Mouse (Mus musculus) hindbrain, embryonic 10.5 days (tissue): ENCODE measurements around the gene Nkain2. TPM values are rescaled to one million over a fixed set of nuclear protein-coding genes. Genes with fewer than 3 reads are reported as not detected.

ENCODE experiments used
- DNase-seq: peaks from one replicate; pipeline ENCODE4 v3.0.0-alpha.2; 2017; ENCODE audit warnings: low spot score
- H3K27ac ChIP-seq: fragments of 300-500 bp; sonication (generic); 2 replicates; pipeline ENCODE4 v1.5.1; 2016; ENCODE audit warnings: mild to moderate bottlenecking, moderate library complexity
- H3K27me3 ChIP-seq: fragments of 300-500 bp; sonication (generic); 2 replicates; pipeline ENCODE4 v1.6.1; 2016; ENCODE audit warnings: mild to moderate bottlenecking; ENCODE audit not compliant: poor library complexity, insufficient read depth, severe bottlenecking
- H3K36me3 ChIP-seq: fragments of 300-500 bp; sonication (generic); 2 replicates; pipeline ENCODE4 v1.6.1; 2016; ENCODE audit warnings: mild to moderate bottlenecking, moderate library complexity
- H3K4me1 ChIP-seq: fragments of 300-500 bp; sonication (generic); replicated peaks from 2 replicates; pipeline ENCODE4 v1.6.1; 2016; ENCODE audit warnings: mild to moderate bottlenecking
- H3K4me3 ChIP-seq: fragments of 300-500 bp; sonication (generic); 2 replicates; pipeline ENCODE4 v1.5.1; 2016; ENCODE audit warnings: mild to moderate bottlenecking, moderate library complexity
- H3K9me3 ChIP-seq: fragments of 300-500 bp; sonication (generic); 2 replicates; pipeline ENCODE4 v1.6.1; 2016; ENCODE audit warnings: mild to moderate bottlenecking, moderate library complexity
- WGBS: fragments of 180-500 bp; shearing (Covaris S2); methylation state at CpG from one replicate; pipeline ENCODE4 v1.1.7; 2016; 5-methylcytosine and 5-hydroxymethylcytosine counted together
- polyA plus RNA-seq: library from polyadenylated mRNA; unstranded; fragments of >200 nt; fragmentation: Nextera tagmentation; extraction: Ambion mirVana; gene quantifications from 2 replicates; pipeline ENCODE4 v1.2.1, GENCODE M21; 2016

The Nkain2 gene
- polyA plus RNA-seq, 1 experiment from 2014 or later = 0.65 TPM

GRCm38 (mm10) chr10:32494591-32495182 is 395.6 kb downstream of the Nkain2 start:
- Histone ChIP-seq H3K4me1 (no peaks in the 10 kb centered on the region), H3K27me3 (no peaks in the 10 kb centered on the region), H3K9me3 (no peaks in the 10 kb centered on the region), H3K4me3 (no peak overlapping the region), H3K27ac (no peak overlapping the region), H3K36me3 (no peaks in the 10 kb centered on the region)
- DNase-seq = no peak
- 82% methylated on average over 1 of the region's 1 CpGs for WGBS

- no peaks in the 10 kb centered on the region for H3K9me3 ChIP-seq
- WGBS = 71% methylated on average over 1 of the region's 1 CpGs
- H3K4me1 ChIP-seq = peaks cover 6% of the 10 kb centered on the region; the same call in 1 of the 2 replicates
- H3K27me3 ChIP-seq = no peaks in the 10 kb centered on the region
- no peak overlapping the region for H3K27ac ChIP-seq
- DNase-seq = no peak
- H3K4me3 ChIP-seq = no peak overlapping the region
- H3K36me3 ChIP-seq = no peaks in the 10 kb centered on the region
Observed at GRCm38 (mm10) chr10:32493600-32493999, 396.7 kb downstream of the Nkain2 start.

DNA sequence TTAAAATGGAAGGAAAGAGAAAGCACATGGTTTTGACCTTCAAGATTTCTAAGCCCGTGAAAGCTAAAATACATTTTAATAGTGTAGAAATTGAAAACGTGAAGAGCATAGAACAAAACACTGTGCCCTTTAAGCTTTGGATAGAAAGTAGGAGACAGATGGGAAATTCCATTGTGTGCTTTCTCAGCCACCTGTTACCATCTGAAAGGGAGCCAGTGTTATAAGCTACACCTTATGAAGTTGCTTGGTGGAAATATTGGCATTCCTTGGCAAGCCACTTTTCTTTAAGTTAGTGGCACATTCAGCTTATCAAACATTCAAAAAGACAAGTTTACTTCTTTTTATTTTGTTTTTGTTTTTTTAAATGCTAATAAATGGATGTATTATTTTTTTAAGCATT is 427.5 kb downstream of the Nkain2 start:
- H3K4me1 ChIP-seq = no peaks in the 10 kb centered on the region
- H3K9me3 ChIP-seq = no peaks in the 10 kb centered on the region
- H3K27ac ChIP-seq = no peak overlapping the region
- no peaks in the 10 kb centered on the region for H3K36me3 ChIP-seq
- no peak for DNase-seq
- H3K27me3 ChIP-seq = no peaks in the 10 kb centered on the region
- no peak overlapping the region for H3K4me3 ChIP-seq
- 81% methylated on average over 2 of the region's 2 CpGs for WGBS

DNA sequence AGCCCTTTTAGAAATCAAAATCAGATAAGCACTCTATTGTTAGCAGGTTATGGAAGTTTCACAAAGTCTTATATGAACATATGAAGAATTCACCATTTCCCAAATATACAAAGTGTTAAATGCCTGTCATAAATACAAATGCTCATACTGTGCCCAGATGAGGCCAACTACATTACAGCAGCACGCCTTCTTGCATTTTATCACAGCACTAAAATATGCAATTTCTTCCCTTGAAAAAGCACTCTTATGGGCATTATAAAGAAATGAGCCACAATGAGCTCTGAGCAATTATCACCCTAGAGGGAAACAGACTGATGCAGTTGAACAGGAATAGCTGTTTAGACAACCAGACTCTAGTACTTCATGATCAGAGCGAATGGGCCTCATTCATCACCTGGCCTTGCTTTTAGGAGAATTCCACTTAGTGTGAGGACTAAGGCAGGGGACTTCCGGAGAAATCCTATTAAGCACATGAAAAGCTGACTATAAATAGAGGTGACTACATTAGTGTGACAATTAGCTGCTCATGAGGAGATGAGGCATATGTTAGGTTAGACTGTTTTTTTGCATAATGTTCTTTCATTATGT is 450.2 kb downstream of the Nkain2 start:
- Histone ChIP-seq H3K9me3 (no peaks in the 10 kb centered on the region), H3K36me3 (no peaks in the 10 kb centered on the region), H3K4me3 (no peak overlapping the region), H3K4me1 (no peaks in the 10 kb centered on the region), H3K27me3 (no peaks in the 10 kb centered on the region), H3K27ac (no peak overlapping the region)
- whole genome bisulfite sequencing = 91% methylated on average over 3 of the region's 3 CpGs
- DNase-seq = no peak

- Histone ChIP-seq H3K4me1 (no peaks in the 10 kb centered on the region), H3K9me3 (no peaks in the 10 kb centered on the region), H3K27ac (no peak overlapping the region), H3K4me3 (no peak overlapping the region), H3K36me3 (no peaks in the 10 kb centered on the region), H3K27me3 (no peaks in the 10 kb centered on the region)
- no peak for DNase-seq
Observed at GRCm38 (mm10) chr10:32414228-32414627, 476.0 kb downstream of the Nkain2 start.

- no peaks in the 10 kb centered on the region for H3K9me3 ChIP-seq
- H3K27me3 ChIP-seq = no peaks in the 10 kb centered on the region
- no peaks in the 10 kb centered on the region for H3K4me1 ChIP-seq
- no peaks in the 10 kb centered on the region for H3K36me3 ChIP-seq
- H3K4me3 ChIP-seq = no peak overlapping the region
- DNase-seq = no peak
- WGBS = 92% methylated on average over 2 of the region's 2 CpGs
- H3K27ac ChIP-seq = no peak overlapping the region
Observed at GRCm38 (mm10) chr10:32411331-32411730, 478.9 kb downstream of the Nkain2 start.

DNA sequence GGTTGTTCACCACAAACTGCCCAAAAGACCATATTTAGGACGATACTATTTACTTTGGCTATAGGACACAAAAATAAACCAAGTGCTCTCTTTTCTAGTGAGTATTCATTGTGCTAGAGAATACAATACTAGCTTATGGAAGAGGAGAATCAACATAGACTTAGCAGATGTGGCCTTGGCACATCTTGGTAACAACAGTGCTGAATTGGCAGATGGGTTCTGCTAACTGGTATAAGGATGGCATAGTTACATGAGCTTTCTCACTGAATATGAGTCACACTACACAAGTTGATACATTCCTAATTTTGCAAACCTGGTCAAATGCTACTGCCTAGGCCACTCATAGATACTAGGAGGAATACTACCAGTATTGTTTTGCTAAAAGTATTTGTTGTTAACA is 489.3 kb downstream of the Nkain2 start:
- WGBS = 84% methylated on average over 1 of the region's 1 CpGs
- no peak overlapping the region for H3K4me3 ChIP-seq
- no peaks in the 10 kb centered on the region for H3K27me3 ChIP-seq
- no peaks in the 10 kb centered on the region for H3K9me3 ChIP-seq
- no peaks in the 10 kb centered on the region for H3K4me1 ChIP-seq
- H3K36me3 ChIP-seq = no peaks in the 10 kb centered on the region
- no peak overlapping the region for H3K27ac ChIP-seq
- no peak for DNase-seq

DNA sequence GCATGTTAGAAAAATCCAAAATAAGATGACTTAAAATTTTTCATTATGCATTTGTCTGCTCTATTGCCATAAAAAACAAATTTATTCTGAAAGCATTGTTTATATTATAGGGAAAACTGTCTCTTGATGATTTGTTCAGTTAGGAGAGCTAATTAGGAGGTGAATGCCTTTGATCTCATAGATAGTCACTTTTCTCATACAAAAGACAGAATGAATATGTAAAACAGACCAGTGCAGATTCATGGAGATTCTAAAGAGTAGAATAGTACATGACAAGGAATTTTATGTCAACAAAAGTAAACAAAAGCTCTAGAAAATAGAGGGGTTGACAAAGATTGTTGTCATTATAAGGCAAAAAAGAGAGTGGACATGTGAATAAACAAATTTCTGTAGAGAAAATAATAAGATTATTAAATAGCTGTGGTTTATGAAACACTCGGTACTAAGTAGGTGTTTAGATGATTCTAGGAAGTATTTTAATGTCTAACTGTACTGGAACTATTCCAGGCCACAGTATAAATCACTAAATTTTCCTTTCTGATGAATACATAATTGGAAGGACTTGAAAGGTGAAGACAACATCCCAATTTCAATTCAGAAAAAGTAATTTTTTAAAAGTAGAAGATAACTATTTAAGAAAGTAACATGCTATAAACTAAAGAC is 496.3 kb downstream of the Nkain2 start:
- H3K4me3 ChIP-seq = no peak overlapping the region
- H3K27me3 ChIP-seq = no peaks in the 10 kb centered on the region
- no peak for DNase-seq
- H3K36me3 ChIP-seq = no peaks in the 10 kb centered on the region
- 94% methylated on average over 1 of the region's 1 CpGs for WGBS
- no peaks in the 10 kb centered on the region for H3K9me3 ChIP-seq
- H3K27ac ChIP-seq = no peak overlapping the region
- H3K4me1 ChIP-seq = no peaks in the 10 kb centered on the region

DNA sequence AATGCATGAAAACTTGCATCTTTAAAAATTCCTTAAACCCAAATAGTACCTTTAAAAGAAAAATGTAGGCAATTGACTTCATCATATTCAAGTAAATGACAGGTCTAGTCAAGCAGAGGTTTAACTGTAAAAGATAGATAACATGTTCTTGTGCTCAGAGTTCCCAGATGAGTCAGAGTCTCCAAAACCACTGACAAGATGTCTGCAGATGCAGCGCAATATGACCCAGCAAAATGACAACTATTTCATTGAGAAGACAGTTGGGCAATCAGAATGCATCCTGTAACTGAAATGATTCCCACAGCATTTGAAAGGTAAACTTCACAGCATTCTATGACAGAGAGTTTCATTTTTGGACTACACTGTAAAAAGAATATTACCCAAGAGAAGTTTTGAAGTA is 496.9 kb downstream of the Nkain2 start:
- no peaks in the 10 kb centered on the region for H3K27me3 ChIP-seq
- no peak overlapping the region for H3K27ac ChIP-seq
- no peak overlapping the region for H3K4me3 ChIP-seq
- no peak for DNase-seq
- H3K36me3 ChIP-seq = no peaks in the 10 kb centered on the region
- H3K4me1 ChIP-seq = no peaks in the 10 kb centered on the region
- no peaks in the 10 kb centered on the region for H3K9me3 ChIP-seq
- WGBS = 94% methylated on average over 1 of the region's 1 CpGs

GRCm38 (mm10) chr10:32312754-32313153 is 577.5 kb downstream of the Nkain2 start:
- no peak overlapping the region for H3K27ac ChIP-seq
- no peaks in the 10 kb centered on the region for H3K27me3 ChIP-seq
- no peaks in the 10 kb centered on the region for H3K4me1 ChIP-seq
- no peak for DNase-seq
- peaks cover 17% of the 10 kb centered on the region for H3K9me3 ChIP-seq
- H3K4me3 ChIP-seq = no peak overlapping the region
- no peaks in the 10 kb centered on the region for H3K36me3 ChIP-seq
- 92% methylated on average over 9 of the region's 9 CpGs for WGBS

- H3K9me3 ChIP-seq = no peaks in the 10 kb centered on the region
- no peak overlapping the region for H3K27ac ChIP-seq
- WGBS = 94% methylated on average over 3 of the region's 3 CpGs
- no peak for DNase-seq
- no peaks in the 10 kb centered on the region for H3K27me3 ChIP-seq
- H3K36me3 ChIP-seq = no peaks in the 10 kb centered on the region
- no peaks in the 10 kb centered on the region for H3K4me1 ChIP-seq
- no peak overlapping the region for H3K4me3 ChIP-seq
Observed at GRCm38 (mm10) chr10:32301024-32301597, 589.2 kb downstream of the Nkain2 start.

GRCm38 (mm10) chr10:32290487-32290886 is 599.8 kb downstream of the Nkain2 start:
- Histone ChIP-seq H3K27ac (no peak overlapping the region), H3K36me3 (no peaks in the 10 kb centered on the region), H3K27me3 (no peaks in the 10 kb centered on the region), H3K9me3 (no peaks in the 10 kb centered on the region), H3K4me1 (no peaks in the 10 kb centered on the region), H3K4me3 (no peak overlapping the region)
- DNase-seq = no peak
- 67% methylated on average over 2 of the region's 2 CpGs for WGBS

GRCm38 (mm10) chr10:32283690-32284089 is 606.6 kb downstream of the Nkain2 start:
- 90% methylated on average over 1 of the region's 1 CpGs for WGBS
- DNase-seq = no peak
- H3K4me1 ChIP-seq = no peaks in the 10 kb centered on the region
- no peaks in the 10 kb centered on the region for H3K36me3 ChIP-seq
- H3K9me3 ChIP-seq = no peaks in the 10 kb centered on the region
- H3K27me3 ChIP-seq = no peaks in the 10 kb centered on the region
- H3K27ac ChIP-seq = no peak overlapping the region
- no peak overlapping the region for H3K4me3 ChIP-seq
